Mouse (Mus musculus) limb, embryonic 13.5 days (tissue): ENCODE measurements around the gene Eif6. TPM values are rescaled to one million over a fixed set of nuclear protein-coding genes. Genes with fewer than 3 reads are reported as not detected.

Experiments
- ATAC-seq: fragments of 200-750 bp; cut with Nextera tagmentation; 2 replicates; pipeline ENCODE4 v1.8.0; 2017; ENCODE audit warnings: low read depth, moderate number of reproducible peaks, moderate TSS enrichment; ENCODE audit not compliant: low FRiP score
- H3K27ac ChIP-seq: fragments of 300-500 bp; sonication (generic); 2 replicates; pipeline ENCODE4 v1.5.1; 2015; ENCODE audit warnings: inconsistent platforms, mild to moderate bottlenecking, moderate library complexity
- H3K27me3 ChIP-seq: fragments of 300-500 bp; sonication (generic); 2 replicates; pipeline ENCODE4 v1.6.1; 2015; ENCODE audit warnings: mild to moderate bottlenecking, inconsistent platforms
- H3K36me3 ChIP-seq: fragments of 300-500 bp; sonication (generic); 2 replicates; pipeline ENCODE4 v1.6.1; 2015; ENCODE audit warnings: inconsistent platforms, mild to moderate bottlenecking, moderate library complexity
- H3K4me1 ChIP-seq: fragments of 300-500 bp; sonication (generic); 2 replicates; pipeline ENCODE4 v1.6.1; 2015; ENCODE audit warnings: inconsistent platforms
- H3K4me2 ChIP-seq: fragments of 300-500 bp; sonication (generic); replicated peaks from 2 replicates; pipeline ENCODE4 v1.6.1; 2015; ENCODE audit warnings: inconsistent platforms, mild to moderate bottlenecking, moderate library complexity
- H3K4me3 ChIP-seq: fragments of 300-500 bp; sonication (generic); 2 replicates; pipeline ENCODE4 v1.5.1; 2015; ENCODE audit warnings: moderate library complexity, mild to moderate bottlenecking, inconsistent platforms
- H3K9ac ChIP-seq: fragments of 300-500 bp; sonication (generic); 2 replicates; pipeline ENCODE4 v1.6.1; 2015; ENCODE audit warnings: mild to moderate bottlenecking, inconsistent platforms
- H3K9me3 ChIP-seq: fragments of 300-500 bp; sonication (generic); 2 replicates; pipeline ENCODE4 v1.6.1; 2016; ENCODE audit warnings: inconsistent platforms
- WGBS: fragments of 180-500 bp; shearing (Covaris S2); methylation state at CpG from one replicate; pipeline ENCODE4 v1.1.7; 2015; 5-methylcytosine and 5-hydroxymethylcytosine counted together
- polyA plus RNA-seq: library from polyadenylated mRNA; unstranded; fragments of >200 nt; fragmentation: Nextera tagmentation; extraction: Ambion mirVana; gene quantifications from 2 replicates; pipeline ENCODE4 v1.2.1, GENCODE M21; 2015

The Eif6 gene
- polyA plus RNA-seq, result 188 and 192 TPM in 2 replicates

DNA sequence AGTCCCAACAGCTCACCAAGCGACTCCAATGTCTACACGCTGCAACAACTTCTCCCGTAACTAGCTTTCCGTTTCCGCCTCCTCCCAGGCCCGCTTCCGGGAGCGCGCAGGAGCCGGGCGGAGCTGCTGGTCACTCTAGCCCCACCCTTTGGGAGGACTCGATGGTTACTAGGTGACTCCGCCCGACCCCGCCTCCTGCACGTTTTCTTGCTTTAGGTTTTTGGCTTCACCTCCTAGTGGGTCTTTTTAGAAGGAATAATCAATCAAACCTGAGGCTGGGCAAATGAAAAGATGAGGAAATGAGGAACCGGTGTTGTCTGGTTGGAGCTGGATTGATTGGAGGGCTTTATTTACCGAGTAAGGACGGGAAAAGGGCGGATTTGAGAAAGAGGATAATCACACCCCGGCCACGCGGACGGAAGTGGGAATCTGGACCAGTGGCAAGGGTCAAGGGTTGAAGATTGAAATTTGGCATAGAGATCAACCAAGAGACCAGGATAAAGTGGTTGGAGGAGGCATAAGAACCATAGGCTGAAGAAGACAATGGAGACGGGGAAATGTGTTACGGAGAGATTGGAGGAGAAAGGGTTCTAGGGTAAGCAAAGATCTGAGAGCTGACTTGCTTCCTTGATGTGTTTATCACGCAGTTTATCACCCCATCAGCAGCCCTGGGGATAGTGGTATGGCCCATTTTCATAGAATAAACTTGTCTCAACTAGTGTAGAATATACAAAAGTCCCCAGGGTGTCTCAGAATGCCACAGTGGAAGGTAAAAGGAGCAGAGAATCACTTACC, at the start of gene Eif6:
Gene Eif6 (minus strand): TSS at position 296 of the 795 bp plus-strand sequence.
- no peaks in the 10 kb centered on the region for H3K27me3 ChIP-seq
- peak within 1 kb of the TSS; percentile 93 for H3K9ac ChIP-seq
- ATAC-seq, result peak; percentile 94
- H3K27ac ChIP-seq, result peak within 1 kb of the TSS; percentile 84
- H3K9me3 ChIP-seq, result no peaks in the 10 kb centered on the region
- H3K4me3 ChIP-seq, result peak within 1 kb of the TSS; percentile 99
- WGBS, result 3% methylated on average over 27 of the region's 27 CpGs
- H3K4me1 ChIP-seq, result peaks cover 20% of the 10 kb centered on the region
- H3K4me2 ChIP-seq, result peak within 1 kb of the TSS; percentile 94
- H3K36me3 ChIP-seq, result peaks cover 22% of the 10 kb centered on the region

GRCm38 (mm10) chr2:155873636-155874035, 46.9 kb upstream of the Eif6 start:
- WGBS, result 71% methylated on average over 6 of the region's 6 CpGs
- no peak for ATAC-seq
- H3K27ac ChIP-seq, result peak overlapping the region; percentile 82
- H3K27me3 ChIP-seq, result no peaks in the 10 kb centered on the region
- peaks cover 44% of the 10 kb centered on the region for H3K4me1 ChIP-seq
- peak overlapping the region; percentile 14; the same call in 1 of the 2 replicates for H3K4me2 ChIP-seq
- H3K36me3 ChIP-seq, result peaks cover 35% of the 10 kb centered on the region
- no peak overlapping the region for H3K4me3 ChIP-seq
- H3K9me3 ChIP-seq, result no peaks in the 10 kb centered on the region
- no peak overlapping the region for H3K9ac ChIP-seq

DNA sequence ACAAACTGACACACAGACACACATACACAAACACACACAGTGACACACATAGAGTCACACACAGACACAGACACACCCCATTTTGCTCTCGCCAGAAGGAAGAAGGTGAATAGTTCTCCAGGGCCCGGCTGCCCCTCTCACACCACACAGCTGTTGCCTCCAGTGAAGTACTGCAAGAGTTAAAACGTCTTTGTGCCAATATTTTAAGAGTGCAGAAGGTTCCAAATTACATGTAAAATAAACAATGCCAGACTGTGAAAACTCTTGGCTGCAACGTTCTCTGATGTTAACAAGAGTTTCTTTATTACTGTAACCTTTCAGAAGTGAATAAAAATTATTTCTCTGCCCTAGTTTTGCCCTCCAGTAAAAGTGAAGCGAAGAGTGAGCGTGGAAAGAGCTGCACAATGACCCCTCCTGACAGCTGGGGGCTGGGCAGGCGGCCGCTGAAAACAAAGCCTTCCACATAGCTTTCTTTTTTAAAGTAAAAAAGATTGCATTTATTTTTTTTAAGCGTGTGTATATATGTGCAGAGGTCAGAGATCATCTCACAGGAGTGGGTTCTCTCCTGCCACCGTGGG, 46.3 kb upstream of the Eif6 start:
- H3K27ac ChIP-seq, result peak overlapping the region; percentile 82
- ATAC-seq, result peak; percentile 60

GRCm38 (mm10) chr2:155872486-155872885, 45.8 kb upstream of the Eif6 start:
- Histone ChIP-seq H3K4me2 (no peak overlapping the region), H3K9me3 (no peaks in the 10 kb centered on the region), H3K27me3 (no peaks in the 10 kb centered on the region), H3K4me1 (peaks cover 48% of the 10 kb centered on the region), H3K27ac (0 out of 2 replicates have a peak overlapping the region, but pooled peaks have one; percentile 23), H3K36me3 (peaks cover 43% of the 10 kb centered on the region), H3K4me3 (no peak overlapping the region), H3K9ac (no peak overlapping the region)
- peak; percentile 7; the same call in 1 of the 2 replicates for ATAC-seq
- WGBS, result 63% methylated on average over 8 of the region's 8 CpGs

More for the DNA sequence above, 46.3 kb upstream of the Eif6 start:
- no peaks in the 10 kb centered on the region for H3K9me3 ChIP-seq
- peaks cover 38% of the 10 kb centered on the region for H3K36me3 ChIP-seq
- 35% methylated on average over 10 of the region's 10 CpGs for WGBS
- peaks cover 48% of the 10 kb centered on the region for H3K4me1 ChIP-seq
- peak overlapping the region; percentile 14; the same call in 1 of the 2 replicates for H3K4me2 ChIP-seq
- no peaks in the 10 kb centered on the region for H3K27me3 ChIP-seq
- H3K4me3 ChIP-seq, result no peak overlapping the region
- H3K9ac ChIP-seq, result no peak overlapping the region

GRCm38 (mm10) chr2:155869772-155870171, 43.0 kb upstream of the Eif6 start:
- Histone ChIP-seq H3K27me3 (no peaks in the 10 kb centered on the region), H3K4me3 (no peak overlapping the region)
- 78% methylated on average over 5 of the region's 5 CpGs for WGBS

DNA sequence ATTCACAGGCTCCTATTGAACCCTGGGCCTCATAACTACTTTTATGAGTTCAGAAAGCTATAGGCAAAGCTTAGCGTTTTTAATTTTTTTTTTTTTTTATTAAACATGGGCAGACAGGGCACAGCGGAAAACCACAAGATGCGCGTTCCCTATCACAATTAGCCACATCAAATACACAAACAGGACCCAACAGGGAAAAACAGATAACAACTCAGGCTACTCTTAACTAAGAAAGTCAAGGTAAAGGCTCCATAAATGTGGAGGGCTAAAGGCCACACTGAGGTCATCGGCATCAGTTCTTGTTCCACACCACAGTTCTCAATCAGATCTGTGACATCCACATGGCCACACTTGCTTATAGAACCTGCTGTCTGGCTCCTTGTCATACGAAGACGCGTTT, 41.6 kb upstream of the Eif6 start:
- ATAC-seq, result no peak
- WGBS, result 92% methylated on average over 8 of the region's 8 CpGs
- no peak overlapping the region for H3K27ac ChIP-seq
- no peaks in the 10 kb centered on the region for H3K27me3 ChIP-seq
- peaks cover 46% of the 10 kb centered on the region for H3K4me1 ChIP-seq
- no peak overlapping the region for H3K4me2 ChIP-seq
- peaks cover 28% of the 10 kb centered on the region for H3K36me3 ChIP-seq
- H3K4me3 ChIP-seq, result no peak overlapping the region
- H3K9me3 ChIP-seq, result no peaks in the 10 kb centered on the region
- no peak overlapping the region for H3K9ac ChIP-seq

More at GRCm38 (mm10) chr2:155869772-155870171, 43.0 kb upstream of the Eif6 start:
- Histone ChIP-seq H3K27ac (no peak overlapping the region), H3K9me3 (no peaks in the 10 kb centered on the region), H3K4me1 (peaks cover 48% of the 10 kb centered on the region), H3K9ac (no peak overlapping the region), H3K4me2 (no peak overlapping the region), H3K36me3 (peaks cover 35% of the 10 kb centered on the region)
- no peak for ATAC-seq

DNA sequence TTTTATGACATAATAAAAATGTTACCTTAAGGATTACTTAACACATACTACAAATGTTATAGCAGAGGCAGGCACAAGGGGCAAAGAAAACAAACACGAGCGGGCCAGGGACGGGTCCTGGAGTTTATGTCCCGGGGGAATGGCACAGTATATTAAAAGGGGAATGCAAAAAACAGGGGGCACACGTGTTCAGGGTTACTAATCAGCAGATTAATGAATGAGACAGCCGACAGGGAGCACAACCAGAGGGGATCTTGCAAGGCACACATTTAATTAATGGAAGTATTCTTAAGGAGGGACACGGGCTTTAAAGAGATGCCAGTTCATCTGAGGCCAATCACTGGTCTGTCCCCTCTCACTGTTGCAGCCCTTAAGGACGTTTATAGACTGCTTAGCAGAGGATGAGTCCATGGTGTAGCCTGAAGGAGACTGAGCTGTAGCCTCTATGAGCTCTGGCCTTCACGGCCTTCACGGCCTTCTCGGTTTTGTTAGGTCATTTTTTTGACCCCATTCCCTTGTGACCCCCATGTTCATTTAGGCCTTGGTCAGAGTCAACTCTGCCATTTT, 36.7 kb upstream of the Eif6 start:
- Histone ChIP-seq H3K4me3 (no peak overlapping the region), H3K9me3 (no peaks in the 10 kb centered on the region), H3K4me1 (peaks cover 26% of the 10 kb centered on the region), H3K27ac (no peak overlapping the region; the same call in 1 of the 2 replicates), H3K9ac (no peak overlapping the region), H3K36me3 (peaks cover 25% of the 10 kb centered on the region), H3K4me2 (peak overlapping the region; percentile 41), H3K27me3 (no peaks in the 10 kb centered on the region)
- 21% methylated on average over 11 of the region's 11 CpGs for WGBS
- peak; percentile 82 for ATAC-seq

DNA sequence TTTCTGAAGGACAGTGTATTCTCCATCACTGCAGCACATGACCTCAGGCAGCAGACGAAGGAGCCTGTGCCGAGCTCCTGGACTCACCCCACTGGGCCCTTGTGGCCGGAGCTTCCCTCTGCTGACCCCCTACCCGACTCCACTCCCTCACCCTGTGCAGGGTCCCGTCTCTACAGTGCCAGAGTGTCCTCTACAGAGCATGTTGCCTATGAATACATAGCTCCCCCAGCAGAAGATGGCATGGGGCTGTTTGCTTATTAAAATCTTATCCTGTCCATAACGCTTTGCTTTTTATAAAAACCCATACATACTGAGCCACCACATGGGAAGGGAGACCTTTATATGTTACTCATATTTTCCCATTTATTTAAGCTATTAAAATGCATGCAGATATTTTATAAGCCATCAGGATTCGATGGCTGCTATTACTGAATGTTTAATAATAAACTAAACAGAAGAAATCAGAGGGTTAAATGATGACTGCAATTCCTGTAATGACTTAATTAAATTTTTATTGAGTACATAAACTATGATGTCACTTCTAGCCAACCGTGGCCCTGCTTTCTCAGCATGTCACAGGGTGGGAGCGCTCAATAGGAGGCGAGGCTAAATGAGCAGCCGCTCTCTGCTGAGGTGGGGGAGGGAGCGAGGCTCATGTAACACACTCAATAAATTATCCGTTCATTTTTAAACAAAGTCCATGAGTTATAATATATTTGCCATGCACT, 36.0 kb upstream of the Eif6 start:
- no peaks in the 10 kb centered on the region for H3K27me3 ChIP-seq
- peak; percentile 95 for ATAC-seq
- H3K27ac ChIP-seq, result peak overlapping the region; percentile 80; the same call in 1 of the 2 replicates
- H3K36me3 ChIP-seq, result peaks cover 21% of the 10 kb centered on the region
- H3K4me2 ChIP-seq, result peak overlapping the region; percentile 41
- H3K9ac ChIP-seq, result 0 out of 2 replicates have a peak overlapping the region, but pooled peaks have one; percentile 26
- H3K4me1 ChIP-seq, result peaks cover 25% of the 10 kb centered on the region
- H3K9me3 ChIP-seq, result no peaks in the 10 kb centered on the region
- H3K4me3 ChIP-seq, result no peak overlapping the region
- WGBS, result 27% methylated on average over 13 of the region's 13 CpGs

DNA sequence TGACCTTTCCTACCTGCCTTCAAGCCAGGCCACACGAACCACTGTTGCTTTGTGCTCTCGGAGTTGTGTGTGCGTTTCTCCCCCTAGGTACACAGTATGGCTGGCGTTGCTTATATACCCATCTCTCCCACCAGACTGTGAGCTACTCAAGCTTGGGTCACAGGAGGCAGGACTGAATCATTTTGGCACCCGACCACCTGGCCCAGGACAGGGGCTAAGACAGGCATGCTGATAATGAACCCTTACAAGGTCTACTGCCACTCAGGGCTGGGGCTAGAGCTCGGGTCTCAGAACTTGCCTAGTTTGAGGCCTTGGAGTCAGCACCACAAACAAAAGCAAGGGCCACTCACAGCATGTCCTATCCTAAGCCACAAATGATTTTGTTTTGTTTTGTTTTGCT, 34.9 kb upstream of the Eif6 start:
- Histone ChIP-seq H3K36me3 (peaks cover 20% of the 10 kb centered on the region), H3K9me3 (no peaks in the 10 kb centered on the region), H3K4me1 (peaks cover 25% of the 10 kb centered on the region), H3K4me3 (no peak overlapping the region), H3K9ac (no peak overlapping the region), H3K27ac (no peak overlapping the region), H3K4me2 (no peak overlapping the region), H3K27me3 (no peaks in the 10 kb centered on the region)
- ATAC-seq, result no peak
- WGBS, result 87% methylated on average over 6 of the region's 6 CpGs

- ATAC-seq, result no peak
- Histone ChIP-seq H3K9me3 (no peaks in the 10 kb centered on the region), H3K4me3 (no peak overlapping the region), H3K27ac (no peak overlapping the region), H3K4me1 (peaks cover 25% of the 10 kb centered on the region), H3K27me3 (no peaks in the 10 kb centered on the region), H3K4me2 (no peak overlapping the region), H3K36me3 (peaks cover 33% of the 10 kb centered on the region), H3K9ac (no peak overlapping the region)
- 85% methylated on average over 7 of the region's 7 CpGs for WGBS
These were observed 33.4 kb upstream of the Eif6 start for GRCm38 (mm10) chr2:155860102-155860501.

DNA sequence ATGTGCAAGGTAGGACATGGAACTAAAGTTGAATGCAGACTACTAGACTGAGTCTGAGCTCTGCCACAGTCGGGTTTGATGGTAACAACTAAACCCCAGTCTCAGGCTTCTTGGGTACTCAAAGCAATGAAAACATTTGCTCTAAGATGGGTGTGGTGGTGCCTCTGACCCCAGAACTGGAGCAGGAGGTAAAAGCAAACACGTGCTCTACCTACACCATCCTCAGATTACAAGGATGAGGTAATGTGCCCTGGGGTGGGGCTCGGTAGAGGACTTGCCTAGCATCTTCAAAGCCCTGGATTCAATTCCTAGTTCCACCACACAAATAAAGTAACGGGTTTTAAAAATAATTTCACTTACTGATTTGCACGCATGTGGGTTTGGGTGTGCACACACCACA, 25.8 kb upstream of the Eif6 start:
- Histone ChIP-seq H3K9ac (no peak overlapping the region), H3K9me3 (no peaks in the 10 kb centered on the region), H3K36me3 (peaks cover 81% of the 10 kb centered on the region), H3K4me1 (peaks cover 7% of the 10 kb centered on the region), H3K4me2 (no peak overlapping the region), H3K27ac (no peak overlapping the region), H3K27me3 (no peaks in the 10 kb centered on the region), H3K4me3 (no peak overlapping the region)
- ATAC-seq, result no peak
- 73% methylated on average over 5 of the region's 5 CpGs for WGBS
